Comparison of ENCODE assay signal across 10 mouse cellular contexts in genomic region chr9:91361856-91362601, GRCm38 (mm10). TPM values are rescaled to one million over a fixed set of nuclear protein-coding genes. Genes with fewer than 3 reads are reported as not detected.
DNase-seq lines count a peak whose midpoint lies in the region; ATAC-seq and TF ChIP-seq lines count a peak whose summit lies in the region.
"Had no signal": no experiment of that assay in that cellular context is flagged by ENCODE, and none has a peak within 500 bp of the region (broad histone marks: within the 10 kb centered on the region; RNA-seq: fewer than 3 reads in every experiment).

TSS of gene Zic4 (plus strand) at chr9:91362413.

- in situ Hi-C loops in ES-E14 (cut with MboI; ENCODE audit: low sequenced_read_pairs in 2 of 2, unreplicated experiment in 2 of 2) = loop anchor here (10.0 to 25.0 kb wide), 2 partner anchors 1450 to 1457 kb away; partner anchors contain the start of gene Rasgrf1 (in 2 of the 2)

- no peak for DNase-seq in heart, adult 8-10 months (ENCODE audit: low spot score)
- DNase-seq in ES-E14 (ENCODE audit: low read depth, low spot score) = no peak
- DNase-seq in intestine, embryonic 14.5 days (ENCODE audit: low spot score) = peak; percentile 81
- DNase-seq in midbrain, postnatal 0 days (ENCODE audit: low spot score) = peak; percentile 64
- DNase-seq in layer of hippocampus, adult 9-11 months = no peak
- no peak for DNase-seq in ovary, postnatal 36 days (ENCODE audit: low spot score)

- H3K36me3 ChIP-seq in heart, embryonic 11.5 days (ENCODE audit: control insufficient read depth, insufficient read depth, low read length) = no peaks in the 10 kb centered on the region
- H3K36me3 ChIP-seq in ES-E14 (ENCODE audit: control insufficient read depth, insufficient read depth, low read length, poor library complexity, severe bottlenecking) = no peaks in the 10 kb centered on the region
- H3K36me3 ChIP-seq in embryonic facial prominence, embryonic 13.5 days = no peaks in the 10 kb centered on the region
- H3K36me3 ChIP-seq in intestine, embryonic 14.5 days (ENCODE audit: control insufficient read depth, insufficient read depth, low read length) = no peaks in the 10 kb centered on the region
- no peaks in the 10 kb centered on the region for H3K36me3 ChIP-seq in midbrain, postnatal 0 days (ENCODE audit: insufficient read depth, low read length)

- peaks cover 75% of the 10 kb centered on the region for H3K27me3 ChIP-seq in heart, embryonic 11.5 days (ENCODE audit: control insufficient read depth, insufficient read depth, low read length)
- H3K27me3 ChIP-seq in embryonic facial prominence, embryonic 13.5 days = peaks cover 92% of the 10 kb centered on the region
- peaks cover 96% of the 10 kb centered on the region for H3K27me3 ChIP-seq in intestine, embryonic 14.5 days (replicated peaks; ENCODE audit: control insufficient read depth, insufficient read depth, low read length)
- peaks cover 33% of the 10 kb centered on the region for H3K27me3 ChIP-seq in midbrain, postnatal 0 days (ENCODE audit: insufficient read depth, low read length)

- 0 out of 2 replicates have a peak, but pooled peaks have one; percentile 24 for ATAC-seq in heart, embryonic 11.5 days (replicated peaks; ENCODE audit: insufficient number of reproducible peaks, low FRiP score, low TSS enrichment)
- 0 out of 2 replicates have a peak, but pooled peaks have one; percentile 38 for ATAC-seq in embryonic facial prominence, embryonic 13.5 days (ENCODE audit: insufficient number of reproducible peaks, insufficient read depth, low FRiP score, low TSS enrichment, low read depth)
- no peak for ATAC-seq in intestine, embryonic 14.5 days (replicated peaks; ENCODE audit: low FRiP score, low TSS enrichment, low read depth)
- ATAC-seq in midbrain, postnatal 0 days (ENCODE audit: low FRiP score) = peak; percentile 33; the same call in 1 of the 2 replicates

- peak within 1 kb of the TSS; percentile 41 for H3K4me3 ChIP-seq in heart, embryonic 11.5 days (ENCODE audit: low read depth, low read length)
- peak within 1 kb of the TSS; percentile 22 to 41; a peak in 3 of 4 replicates for H3K4me3 ChIP-seq in ES-E14 (ENCODE audit: insufficient read depth in 1 of 2, low read depth in 1 of 2, low read length in 2 of 2, poor library complexity in 1 of 2, severe bottlenecking in 1 of 2)
- H3K4me3 ChIP-seq in embryonic facial prominence, embryonic 13.5 days = peak within 1 kb of the TSS; percentile 35
- peak within 1 kb of the TSS; percentile 19 for H3K4me3 ChIP-seq in intestine, embryonic 14.5 days (ENCODE audit: low read depth, low read length)
- peak within 1 kb of the TSS; percentile 49 for H3K4me3 ChIP-seq in midbrain, postnatal 0 days (ENCODE audit: low read depth, low read length)

- H3K9me3 ChIP-seq in heart, embryonic 11.5 days (replicated peaks; ENCODE audit: control insufficient read depth, low read length) = no peaks in the 10 kb centered on the region
- H3K9me3 ChIP-seq in ES-E14 (ENCODE audit: control insufficient read depth, insufficient read depth, low read depth, low read length) = no peaks in the 10 kb centered on the region
- no peaks in the 10 kb centered on the region for H3K9me3 ChIP-seq in embryonic facial prominence, embryonic 13.5 days
- no peaks in the 10 kb centered on the region for H3K9me3 ChIP-seq in intestine, embryonic 14.5 days (ENCODE audit: control insufficient read depth, low read length)
- no peaks in the 10 kb centered on the region for H3K9me3 ChIP-seq in midbrain, postnatal 0 days (ENCODE audit: low read length)

- no peak for TF ChIP-seq CTCF in midbrain, postnatal 0 days (IDR thresholded peaks at IDR 0.05)

- peak within 1 kb of the TSS; percentile 57 for H3K4me2 ChIP-seq in heart, embryonic 11.5 days
- peak within 1 kb of the TSS; percentile 51 for H3K4me2 ChIP-seq in embryonic facial prominence, embryonic 13.5 days
- peak within 1 kb of the TSS; percentile 38 for H3K4me2 ChIP-seq in intestine, embryonic 14.5 days (ENCODE audit: low read length)
- H3K4me2 ChIP-seq in midbrain, postnatal 0 days (ENCODE audit: low read depth, low read length, poor library complexity, severe bottlenecking) = peak within 1 kb of the TSS; percentile 46

- H3K4me1 ChIP-seq in heart, embryonic 11.5 days (ENCODE audit: control insufficient read depth, insufficient read depth, low read length) = peaks cover 3% of the 10 kb centered on the region; the same call in 1 of the 2 replicates
- peaks cover 0 to 3% of the 10 kb centered on the region in 2 experiments; a peak in 1 of 4 replicates for H3K4me1 ChIP-seq in ES-E14 (ENCODE audit: control insufficient read depth in 2 of 2, insufficient read depth in 2 of 2, low read length in 2 of 2, poor library complexity in 1 of 2)
- peaks cover 22% of the 10 kb centered on the region for H3K4me1 ChIP-seq in embryonic facial prominence, embryonic 13.5 days
- H3K4me1 ChIP-seq in intestine, embryonic 14.5 days (replicated peaks; ENCODE audit: control insufficient read depth, insufficient read depth, low read length) = no peaks in the 10 kb centered on the region; the same call in 1 of the 2 replicates
- H3K4me1 ChIP-seq in midbrain, postnatal 0 days (ENCODE audit: insufficient read depth, low read length) = no peaks in the 10 kb centered on the region

- under 1% methylated on average over 44 of the region's 45 CpGs for WGBS in heart, embryonic 11.5 days (ENCODE audit: insufficient replicate concordance)
- WGBS in embryonic facial prominence, embryonic 13.5 days = under 1% methylated on average over 45 of the region's 45 CpGs
- under 1% methylated on average over 43 of the region's 45 CpGs for WGBS in intestine, embryonic 14.5 days
- WGBS in midbrain, postnatal 0 days = under 1% methylated on average over 45 of the region's 45 CpGs

- no peak within 1 kb of the TSS for H3K9ac ChIP-seq in heart, embryonic 11.5 days (ENCODE audit: low read depth, low read length)
- H3K9ac ChIP-seq in ES-E14 (ENCODE audit: insufficient read depth, low read depth, low read length, poor library complexity, severe bottlenecking) = no peak within 1 kb of the TSS
- H3K9ac ChIP-seq in embryonic facial prominence, embryonic 13.5 days = peak within 1 kb of the TSS; percentile 51
- no peak within 1 kb of the TSS for H3K9ac ChIP-seq in intestine, embryonic 14.5 days (ENCODE audit: low read length)
- peak within 1 kb of the TSS; percentile 64 for H3K9ac ChIP-seq in midbrain, postnatal 0 days (replicated peaks; ENCODE audit: low read length, poor library complexity, severe bottlenecking)

- H3K27ac ChIP-seq in heart, embryonic 11.5 days (ENCODE audit: low read depth, low read length) = no peak within 1 kb of the TSS
- H3K27ac ChIP-seq in ES-E14 (ENCODE audit: insufficient read depth, low read depth, low read length, poor library complexity, severe bottlenecking) = no peak within 1 kb of the TSS
- no peak within 1 kb of the TSS for H3K27ac ChIP-seq in embryonic facial prominence, embryonic 13.5 days
- no peak within 1 kb of the TSS for H3K27ac ChIP-seq in intestine, embryonic 14.5 days (ENCODE audit: low read depth)
- peak within 1 kb of the TSS; percentile 81 for H3K27ac ChIP-seq in midbrain, postnatal 0 days (ENCODE audit: low read depth, low read length)

TF ChIP-seq in ES-E14, 5 proteins besides CTCF, POLR2A, EP300 and RAD21:
- TF ChIP-seq MAFK (IDR thresholded peaks at IDR 0.05; ENCODE audit: insufficient read depth, low read depth, low read length) (no peak), HCFC1 (IDR thresholded peaks at IDR 0.05; ENCODE audit: borderline replicate concordance, insufficient read depth, low read length) (no peak), ZC3H11A (IDR thresholded peaks at IDR 0.05; ENCODE audit: borderline replicate concordance, low read depth, low read length) (no peak), ZNF384 (IDR thresholded peaks at IDR 0.05; ENCODE audit: low read depth, low read length) (no peak), CHD2 (IDR thresholded peaks at IDR 0.05; ENCODE audit: low read depth, low read length) (no peak)

RNA-seq across cellular contexts. Expression of gene Zic4, which starts in this region (rescaled TPM):
- polyA plus RNA-seq in heart, embryonic 11.5 days (2014; fragmentation: Nextera tagmentation; extraction: Ambion mirVana) = 0.23 TPM in 1 of 2 replicates, not detected in the other
- not detected for total RNA-seq in heart, adult 8-10 months (2022)
- total RNA-seq in ES-E14 (2012; rRNA removed) = not detected in 2 replicates
- polyA plus RNA-seq in embryonic facial prominence, embryonic 13.5 days (2015; fragmentation: Nextera tagmentation; extraction: Ambion mirVana) = 0.77 and 0.89 TPM in 2 replicates
- not detected in 2 replicates for polyA plus RNA-seq in intestine, embryonic 14.5 days (2014; fragmentation: Nextera tagmentation; extraction: Ambion mirVana)
- 54.7 and 73.4 TPM in 2 replicates for total RNA-seq in midbrain, postnatal 0 days (2014; rRNA removed)
- 22.2 and 33.5 TPM in 2 replicates for polyA plus RNA-seq in midbrain, postnatal 0 days (2015; fragmentation: Nextera tagmentation; extraction: Ambion mirVana)
- total RNA-seq: heart, postnatal 36 days; MEL had no signal

Comparison
In these comparisons a context has a peak if more than half of its experiments do, and no peak if none do; other contexts are left out.
1. RNA of gene Zic4 (total RNA-seq): 54.7 to 73.4 TPM in midbrain, postnatal 0 days; not detected in heart, adult 8-10 months and not detected in ES-E14; every median in the first group is over 10 times any median in the second.
2. RNA of gene Zic4 (polyA plus RNA-seq): 22.2 to 33.5 TPM in midbrain, postnatal 0 days; 0.77 to 0.89 TPM in embryonic facial prominence, embryonic 13.5 days, 0.23 TPM in heart, embryonic 11.5 days and not detected in intestine, embryonic 14.5 days; every median in the first group is over 10 times any median in the second.
3. Peak in ATAC-seq, H3K4me3 ChIP-seq and H3K4me2 ChIP-seq in heart, embryonic 11.5 days; RNA of the gene not detected or under 1 TPM.
4. Peak in ATAC-seq, H3K4me3 ChIP-seq, H3K9ac ChIP-seq and H3K4me2 ChIP-seq in embryonic facial prominence, embryonic 13.5 days; RNA of the gene not detected or under 1 TPM.
5. Peak in DNase-seq, H3K4me3 ChIP-seq and H3K4me2 ChIP-seq in intestine, embryonic 14.5 days; RNA of the gene not detected or under 1 TPM.
6. Peak in every context shown above with its lines, with median percentiles within 50 percentile points of each other: H3K4me2 ChIP-seq and H3K4me3 ChIP-seq.